Mouse (Mus musculus): Measurements from ENCODE around the gene Pom121.

DNA sequence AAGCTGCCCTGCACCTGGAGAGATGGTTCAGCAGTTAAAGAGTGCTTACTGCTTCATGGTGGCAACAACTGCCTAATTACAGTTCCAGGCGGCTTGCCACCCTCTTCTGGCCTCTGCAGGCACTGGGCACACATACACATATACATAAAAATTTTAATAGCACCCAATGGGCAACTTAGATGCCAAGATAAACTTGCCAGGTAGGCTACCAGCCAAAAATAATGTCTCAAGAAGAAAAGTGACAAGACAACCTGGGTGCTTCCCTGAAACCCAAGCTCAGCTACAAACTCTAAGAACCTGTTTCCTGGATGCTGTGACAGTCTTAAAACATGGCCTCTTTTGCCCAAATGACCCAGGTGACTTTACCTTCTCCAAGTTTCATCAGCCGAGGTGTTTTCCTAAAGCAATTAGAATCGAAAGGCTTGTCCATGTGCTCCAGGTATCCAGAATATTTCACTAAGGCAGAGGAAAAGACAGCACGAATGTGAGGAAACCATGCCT lies 46.8 kb downstream of the Pom121 start:
- TF ChIP-seq CTCF (IDR thresholded peaks at IDR 0.05; ENCODE audit: low read depth) (no peak), EP300 (IDR thresholded peaks at IDR 0.05; ENCODE audit: low read depth) (no peak)
